Mouse (Mus musculus) ES-E14 (cell line): ENCODE data around the gene Klhl12. TPM values are rescaled to one million over a fixed set of nuclear protein-coding genes. Genes with fewer than 3 reads are reported as not detected.

Experiments
- DNase-seq: peaks from one replicate; pipeline ENCODE4 v3.0.0-alpha.2; 2013; ENCODE audit warnings: low read depth, low spot score
- H3K27ac ChIP-seq: 2 replicates; pipeline ENCODE4 v1.5.1; 2012; ENCODE audit warnings: low read depth, mild to moderate bottlenecking, low read length, moderate library complexity, mixed read lengths; ENCODE audit not compliant: poor library complexity, insufficient read depth, severe bottlenecking
- H3K36me3 ChIP-seq: 2 replicates; pipeline ENCODE4 v1.6.1; 2012; ENCODE audit warnings: mild to moderate bottlenecking, low read length, moderate library complexity, mixed read lengths; ENCODE audit not compliant: control insufficient read depth, poor library complexity, insufficient read depth, severe bottlenecking
- H3K4me1 ChIP-seq, 2 experiments: fragments of 150-350 bp in 1 of 2; sonication (generic) in 1 of 2; 2 replicates each; pipeline ENCODE4 v1.6.1; 2012; ENCODE audit warnings: low read length in 2 of 2, mild to moderate bottlenecking in 1 of 2, mixed read lengths in 1 of 2; ENCODE audit not compliant: control insufficient read depth in 2 of 2, insufficient read depth in 2 of 2, poor library complexity in 1 of 2
- H3K4me3 ChIP-seq, 2 experiments: fragments of 150-350 bp in 1 of 2; sonication (generic) in 1 of 2; 2 replicates each; pipeline ENCODE4 v1.5.1; 2012; ENCODE audit warnings: low read length in 2 of 2, low read depth in 1 of 2, mild to moderate bottlenecking in 1 of 2, mixed read lengths in 1 of 2; ENCODE audit not compliant: insufficient read depth in 1 of 2, poor library complexity in 1 of 2, severe bottlenecking in 1 of 2
- H3K9ac ChIP-seq: 2 replicates; pipeline ENCODE4 v1.6.1; 2012; ENCODE audit warnings: low read depth, mild to moderate bottlenecking, low read length, mixed read lengths; ENCODE audit not compliant: poor library complexity, insufficient read depth, severe bottlenecking
- H3K9me3 ChIP-seq: fragments of 150-350 bp; sonication (generic); 2 replicates; pipeline ENCODE4 v1.6.1; 2012; ENCODE audit warnings: low read depth, mild to moderate bottlenecking, low read length; ENCODE audit not compliant: control insufficient read depth, insufficient read depth
- CHD2 ChIP-seq: IDR thresholded peaks from 2 replicates; pipeline ENCODE4 v1.6.1; 2014; ENCODE audit warnings: mild to moderate bottlenecking, low read depth, low read length, inconsistent platforms
- HCFC1 ChIP-seq: IDR thresholded peaks from 2 replicates; pipeline ENCODE4 v1.6.1; 2012; ENCODE audit warnings: low read length, inconsistent platforms, borderline replicate concordance; ENCODE audit not compliant: insufficient read depth
- MAFK ChIP-seq: IDR thresholded peaks from 2 replicates; pipeline ENCODE4 v1.6.1; 2014; ENCODE audit warnings: mild to moderate bottlenecking, low read depth, low read length, inconsistent platforms; ENCODE audit not compliant: insufficient read depth
- ZC3H11A ChIP-seq: IDR thresholded peaks from 2 replicates; pipeline ENCODE4 v1.6.1; 2012; ENCODE audit warnings: low read depth, mild to moderate bottlenecking, inconsistent platforms, low read length, borderline replicate concordance
- ZNF384 ChIP-seq: IDR thresholded peaks from 2 replicates; pipeline ENCODE4 v1.6.1; 2012; ENCODE audit warnings: low read depth, low read length, inconsistent platforms
- in situ Hi-C, 2 experiments: fragments of 600-800 bp; cut with MboI; formaldehyde crosslinking; loops; one replicate each; pipeline ENCODE4 v1.15.1; 2025; ENCODE audit warnings: low sequenced_read_pairs in 2 of 2, inconsistent platforms in 1 of 2; ENCODE audit not compliant: unreplicated experiment in 2 of 2
- total RNA-seq: library from RNA; depleted of rRNA; stranded (reverse); fragments of 300-350 nt; gene quantifications from 2 replicates; pipeline ENCODE4 v1.2.3, GENCODE M21; 2012

The Klhl12 gene
- total RNA-seq, 1 experiment = 22.7 TPM

DNA sequence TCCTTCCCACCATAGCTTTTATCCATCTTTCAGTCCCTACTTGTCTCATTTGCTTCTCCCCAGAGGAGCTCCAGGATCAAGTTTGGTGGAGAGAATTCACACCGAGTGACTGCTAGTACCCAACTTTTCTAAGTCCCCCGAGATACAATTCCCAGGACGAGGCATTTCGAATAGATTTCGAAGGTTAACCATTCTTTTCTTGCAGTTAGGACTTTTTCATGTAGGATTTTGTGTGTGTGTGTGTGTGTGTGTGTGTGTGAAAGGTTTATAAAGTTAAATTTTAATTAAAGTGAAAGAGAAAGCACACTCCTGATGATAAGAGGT lies 39.8 kb downstream of the Klhl12 start:
- H3K9me3 ChIP-seq = no peaks in the 10 kb centered on the region
- peak overlapping the region; percentile 85; the same call in 1 of the 2 replicates for H3K27ac ChIP-seq
- in situ Hi-C loops = no loop called here
- H3K4me1 ChIP-seq = peaks cover 2 to 5% of the 10 kb centered on the region in 2 experiments; a peak in 3 of 4 replicates
- H3K36me3 ChIP-seq = peaks cover 1% of the 10 kb centered on the region; the same call in 1 of the 2 replicates
- peak overlapping the region; percentile 82 for H3K9ac ChIP-seq
- H3K4me3 ChIP-seq = peak overlapping the region; percentile 72 to 90
- DNase-seq = no peak
- TF ChIP-seq CHD2 (peak; percentile 79), MAFK (no peak)

DNA sequence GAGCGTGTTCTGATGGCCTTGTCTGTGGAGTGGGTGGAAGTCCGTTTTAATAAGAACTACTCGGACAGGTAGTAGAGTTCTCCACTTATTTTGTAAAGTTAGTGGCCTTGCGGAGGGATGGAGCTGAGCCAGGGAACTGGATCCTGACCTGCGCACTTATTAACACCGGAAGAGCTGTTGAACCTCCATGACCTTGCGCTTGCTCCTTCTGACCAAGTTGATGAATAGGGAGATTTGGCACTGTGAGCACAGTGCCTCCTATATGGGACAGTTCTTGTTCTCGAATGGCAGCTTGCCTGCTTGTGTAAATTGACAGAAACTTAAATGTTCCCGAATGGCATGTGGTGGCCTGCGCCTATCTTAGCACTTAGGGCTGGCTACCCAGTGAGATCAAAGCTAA lies 40.7 kb downstream of the Klhl12 start:
- in situ Hi-C loops = no loop called here
- TF ChIP-seq HCFC1 = no peak
- no peak for TF ChIP-seq MAFK
- no peak for TF ChIP-seq CHD2
- TF ChIP-seq ZC3H11A = no peak
- TF ChIP-seq ZNF384 = no peak
- H3K9ac ChIP-seq = peak overlapping the region; percentile 23; the same call in 1 of the 2 replicates
- DNase-seq = no peak
- no peaks in the 10 kb centered on the region; the same call in 1 of the 2 replicates for H3K36me3 ChIP-seq
- H3K4me3 ChIP-seq = peak overlapping the region; percentile 15 to 90
- H3K27ac ChIP-seq = no peak overlapping the region; the same call in 1 of the 2 replicates
- H3K9me3 ChIP-seq = no peaks in the 10 kb centered on the region
- H3K4me1 ChIP-seq = peaks cover 2 to 9% of the 10 kb centered on the region in 2 experiments

DNA sequence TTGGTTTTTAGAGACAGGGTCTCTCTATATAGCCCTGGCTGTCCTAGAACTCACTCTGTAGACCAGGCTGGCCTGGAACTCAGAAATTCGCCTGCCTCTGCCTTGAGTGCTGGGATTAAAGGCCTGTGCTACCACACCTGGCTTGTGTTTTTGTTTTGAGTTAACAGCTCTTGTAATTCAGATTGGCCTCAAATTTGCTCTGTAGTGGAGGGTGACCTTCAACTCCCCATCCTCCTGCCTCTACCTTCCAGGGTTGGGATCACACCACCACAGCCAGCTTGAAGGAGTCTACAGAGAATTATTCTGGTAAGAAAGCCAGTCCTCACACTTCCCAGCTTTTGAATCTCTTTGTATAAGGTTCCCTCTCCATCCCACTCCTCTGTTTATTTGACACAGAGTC lies 45.6 kb downstream of the Klhl12 start:
- in situ Hi-C loops = no loop called here
- Histone ChIP-seq H3K27ac (peak overlapping the region; percentile 83), H3K36me3 (peaks cover 1% of the 10 kb centered on the region), H3K9me3 (no peaks in the 10 kb centered on the region), H3K9ac (no peak overlapping the region), H3K4me3 (no peak overlapping the region), H3K4me1 (peaks cover 6 to 11% of the 10 kb centered on the region in 2 experiments)
- no peak for DNase-seq
- TF ChIP-seq MAFK = no peak
- no peak for TF ChIP-seq ZC3H11A
- TF ChIP-seq ZNF384 = no peak
- no peak for TF ChIP-seq HCFC1

DNA sequence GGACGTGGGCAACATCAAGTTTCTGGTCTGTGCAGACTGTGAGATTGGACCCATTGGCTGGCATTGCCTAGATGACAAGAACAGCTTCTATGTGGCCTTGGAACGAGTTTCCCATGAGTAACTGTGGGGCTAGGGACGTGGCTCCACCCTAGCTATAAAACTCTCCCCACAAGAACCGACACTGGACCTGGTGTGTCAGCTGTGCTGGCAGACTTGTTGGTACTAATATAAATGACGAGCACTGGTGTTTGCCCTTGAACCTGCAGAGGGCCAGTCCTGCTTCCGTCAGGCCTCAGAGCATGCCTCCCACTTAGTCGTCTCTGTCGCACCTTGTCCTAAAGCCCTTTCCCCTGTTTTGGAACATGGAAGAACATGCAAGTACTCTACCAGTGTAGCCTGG lies 50.9 kb downstream of the Klhl12 start:
- no peak for TF ChIP-seq MAFK
- TF ChIP-seq HCFC1 = no peak
- TF ChIP-seq ZC3H11A = no peak
- no peak for TF ChIP-seq CHD2
- TF ChIP-seq ZNF384 = no peak
- DNase-seq = no peak
- Histone ChIP-seq H3K9ac (no peak overlapping the region), H3K9me3 (no peaks in the 10 kb centered on the region), H3K36me3 (peaks cover 7% of the 10 kb centered on the region), H3K27ac (0 out of 2 replicates have a peak overlapping the region, but pooled peaks have one; percentile 11), H3K4me3 (no peak overlapping the region), H3K4me1 (peaks cover 3 to 4% of the 10 kb centered on the region in 2 experiments; a peak in 2 of 4 replicates)
- in situ Hi-C loops = no loop called here

DNA sequence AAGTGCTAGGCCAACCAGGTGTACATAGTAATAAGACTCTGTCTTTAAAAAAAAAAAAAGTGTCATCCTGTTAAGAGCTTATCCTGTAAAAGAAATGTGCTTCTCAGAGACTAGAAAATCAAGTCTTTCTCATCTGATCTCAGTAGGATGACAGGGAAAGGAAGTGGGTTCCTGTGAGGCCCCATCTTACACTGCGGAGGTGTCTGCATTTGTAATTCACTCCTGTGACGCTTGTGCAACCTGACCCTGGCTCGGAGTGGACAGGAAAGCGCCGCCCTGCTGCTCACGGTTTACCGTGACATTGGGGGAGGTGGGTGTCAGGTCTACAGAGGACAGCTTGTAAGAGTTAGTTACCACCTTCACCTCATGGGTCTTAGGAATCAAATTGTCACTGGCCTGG lies 54.7 kb downstream of the Klhl12 start:
- DNase-seq = no peak
- H3K27ac ChIP-seq = no peak overlapping the region
- H3K36me3 ChIP-seq = peaks cover 7% of the 10 kb centered on the region
- H3K4me3 ChIP-seq = no peak overlapping the region
- TF ChIP-seq CHD2 = no peak
- in situ Hi-C loops = no loop called here
- no peaks in the 10 kb centered on the region for H3K9me3 ChIP-seq
- no peak overlapping the region for H3K9ac ChIP-seq
- peaks cover 0 to 2% of the 10 kb centered on the region in 2 experiments; a peak in 2 of 4 replicates for H3K4me1 ChIP-seq
